Mouse (Mus musculus): ENCODE results near the gene Amy2a2.
"Not testable (repeated sequence)": the region's sequence is repeated elsewhere in the genome, so short reads cannot be mapped to it uniquely, and the experiment has no call there.

Amy2a2 gene

GRCm38 (mm10) chr3:113356558-113356957 is at the start of gene Amy2a2:
Amy2a2 (minus strand) TSS chr3:113356658.
- not testable (repeated sequence) for DNase-seq (ENCODE audit: low spot score in 2 of 2)

- not testable (repeated sequence) for DNase-seq (ENCODE audit: low spot score in 2 of 2)
These were observed 11.0 kb downstream of the Amy2a2 start for GRCm38 (mm10) chr3:113345484-113345883.

DNA sequence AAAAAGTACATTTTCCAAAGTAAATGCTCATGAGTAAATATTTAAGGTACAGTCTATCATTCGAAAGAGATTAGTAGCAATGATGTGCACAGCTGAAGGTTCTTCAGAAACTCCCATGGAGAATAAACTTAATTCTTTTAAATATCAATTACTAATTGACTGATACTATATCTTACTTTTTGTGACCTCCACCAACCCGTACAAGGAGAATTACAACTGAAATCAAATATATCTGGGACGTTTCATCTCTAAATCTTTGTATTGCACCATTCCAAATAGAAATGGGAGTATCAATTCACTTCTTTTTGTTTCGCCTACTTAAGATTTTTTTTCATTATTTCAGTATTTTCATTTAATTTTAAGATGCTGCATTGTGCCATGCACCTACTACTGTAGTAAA is 32.5 kb downstream of the Amy2a2 start, which contains the start of gene Amy2a3:
Gene Amy2a3, minus strand, starts transcription at position 101 of the 400 bp plus-strand sequence.
- not testable (repeated sequence) for DNase-seq (ENCODE audit: low spot score in 2 of 2)

GRCm38 (mm10) chr3:113312937-113313336 is 43.5 kb downstream of the Amy2a2 start:
- DNase-seq (ENCODE audit: low spot score in 2 of 2): not testable (repeated sequence)
